Mouse (Mus musculus): Measurements from ENCODE around the gene Fxyd7. TPM values are rescaled to one million over a fixed set of nuclear protein-coding genes. Genes with fewer than 3 reads are reported as not detected.

Gene Fxyd7
- polyA plus RNA-seq (2014; fragmentation: Nextera tagmentation; extraction: Ambion mirVana), result 2.9 and 3.1 TPM in 2 replicates

DNA sequence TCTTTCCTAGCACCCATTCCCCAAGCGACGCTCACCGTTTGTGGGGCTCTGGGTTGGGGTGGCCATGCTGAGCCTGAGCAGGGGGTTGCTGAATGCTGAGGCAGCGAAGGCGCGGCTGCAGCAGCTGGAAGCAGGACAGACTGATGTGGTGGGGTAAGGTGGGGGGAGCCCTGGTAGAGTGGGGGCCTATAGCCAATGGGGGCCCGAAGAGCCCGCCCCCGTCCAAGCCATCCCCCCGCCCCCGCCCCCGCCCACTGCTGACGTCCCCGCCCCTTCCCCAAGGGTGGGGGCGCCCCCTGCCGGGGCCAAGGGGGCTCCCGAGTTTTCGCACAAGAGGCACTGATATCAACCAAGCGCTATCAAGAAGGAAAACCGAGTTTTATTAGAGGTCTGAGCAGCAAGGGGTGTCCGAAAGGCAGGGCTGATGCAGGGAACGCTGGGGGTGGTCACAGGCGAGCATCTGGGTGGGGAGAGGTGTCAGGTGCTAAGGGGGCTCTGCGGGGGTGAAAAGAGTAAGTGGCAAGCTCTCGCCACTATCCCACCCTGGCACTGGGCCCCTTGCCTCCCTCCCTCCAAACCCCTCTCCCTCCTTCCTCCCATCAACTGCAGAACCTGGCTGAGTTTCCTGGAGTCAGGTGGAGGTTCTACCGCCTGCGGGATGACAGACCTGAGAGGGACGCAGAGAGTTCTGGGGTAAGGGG, at the start of gene Fxyd7:
Gene Fxyd7 (minus strand): TSS at position 147 of the 701 bp plus-strand sequence.
- DNase-seq (ENCODE audit: low spot score), result no peak
- Histone ChIP-seq H3K27ac (replicated peaks; ENCODE audit: low read depth, low read length) (no peak within 1 kb of the TSS), H3K4me2 (ENCODE audit: low read depth, severe bottlenecking) (peak within 1 kb of the TSS; percentile 31), H3K36me3 (ENCODE audit: control insufficient read depth, insufficient read depth, low read length) (no peaks in the 10 kb centered on the region), H3K9ac (ENCODE audit: low read length) (no peak within 1 kb of the TSS), H3K27me3 (ENCODE audit: control insufficient read depth, insufficient read depth, low read length) (peaks cover 57% of the 10 kb centered on the region), H3K9me3 (ENCODE audit: control insufficient read depth, low read length) (no peaks in the 10 kb centered on the region), H3K4me1 (ENCODE audit: control insufficient read depth, insufficient read depth, low read length) (peaks cover 27% of the 10 kb centered on the region), H3K4me3 (ENCODE audit: low read depth, low read length) (peak within 1 kb of the TSS; percentile 14; the same call in 1 of the 2 replicates)
- no peak for ATAC-seq (ENCODE audit: insufficient number of reproducible peaks, low FRiP score, low TSS enrichment, low read depth)
- under 1% methylated on average over 27 of the region's 28 CpGs for WGBS

DNA sequence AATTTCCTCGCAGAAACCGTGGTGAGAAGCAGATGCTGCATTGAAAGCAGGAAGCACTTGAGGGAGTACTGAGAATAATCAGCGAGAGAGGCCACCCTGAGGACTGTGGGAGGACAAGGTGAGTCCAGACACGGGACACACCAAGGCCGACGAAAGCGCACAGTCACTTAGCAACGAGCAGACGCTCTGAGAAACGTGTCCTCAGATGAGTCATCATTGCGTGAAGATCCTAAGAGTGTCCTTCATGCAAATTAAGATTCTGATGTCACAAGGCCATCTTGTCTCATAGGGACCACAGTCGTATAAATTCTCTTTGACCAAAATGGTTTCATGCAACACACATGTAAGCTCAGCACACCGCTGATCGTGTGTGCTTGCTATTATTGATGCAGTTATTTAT, 49.5 kb upstream of the Fxyd7 start:
- H3K4me1 ChIP-seq (ENCODE audit: control insufficient read depth, insufficient read depth, low read length), result no peaks in the 10 kb centered on the region
- no peak overlapping the region for H3K27ac ChIP-seq (replicated peaks; ENCODE audit: low read depth, low read length)
- WGBS, result 87% methylated on average over 14 of the region's 14 CpGs
- DNase-seq (ENCODE audit: low spot score) (no peak), ATAC-seq (ENCODE audit: insufficient number of reproducible peaks, low FRiP score, low TSS enrichment, low read depth) (no peak)
- no peak overlapping the region for H3K4me2 ChIP-seq (ENCODE audit: low read depth, severe bottlenecking)
- no peaks in the 10 kb centered on the region for H3K27me3 ChIP-seq (ENCODE audit: control insufficient read depth, insufficient read depth, low read length)
- H3K9me3 ChIP-seq (ENCODE audit: control insufficient read depth, low read length), result no peaks in the 10 kb centered on the region
- no peaks in the 10 kb centered on the region for H3K36me3 ChIP-seq (ENCODE audit: control insufficient read depth, insufficient read depth, low read length)
- H3K9ac ChIP-seq (ENCODE audit: low read length), result no peak overlapping the region
- H3K4me3 ChIP-seq (ENCODE audit: low read depth, low read length), result no peak overlapping the region

DNA sequence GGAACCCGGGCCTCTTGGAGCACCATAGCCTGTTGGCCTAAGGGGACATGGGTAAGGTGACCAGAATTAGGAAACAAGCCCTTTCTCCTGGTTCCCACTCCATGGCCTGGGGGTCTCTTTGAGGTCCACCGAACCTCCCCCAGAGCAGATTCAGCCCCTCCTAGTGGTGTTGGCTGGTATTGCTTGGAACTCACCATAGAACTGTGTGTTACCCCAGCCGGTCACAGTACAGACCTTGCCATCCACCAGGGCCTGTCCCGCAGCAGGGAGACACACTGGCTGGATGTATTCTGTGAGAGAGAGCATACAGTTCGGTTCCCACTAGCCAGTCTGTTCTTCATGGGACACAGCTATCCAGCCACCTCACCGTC, 48.3 kb upstream of the Fxyd7 start:
- Histone ChIP-seq H3K9ac (ENCODE audit: low read length) (no peak overlapping the region), H3K27ac (replicated peaks; ENCODE audit: low read depth, low read length) (no peak overlapping the region), H3K27me3 (ENCODE audit: control insufficient read depth, insufficient read depth, low read length) (no peaks in the 10 kb centered on the region), H3K9me3 (ENCODE audit: control insufficient read depth, low read length) (no peaks in the 10 kb centered on the region), H3K4me2 (ENCODE audit: low read depth, severe bottlenecking) (no peak overlapping the region), H3K36me3 (ENCODE audit: control insufficient read depth, insufficient read depth, low read length) (no peaks in the 10 kb centered on the region), H3K4me1 (ENCODE audit: control insufficient read depth, insufficient read depth, low read length) (no peaks in the 10 kb centered on the region), H3K4me3 (ENCODE audit: low read depth, low read length) (no peak overlapping the region)
- no peak for ATAC-seq (ENCODE audit: insufficient number of reproducible peaks, low FRiP score, low TSS enrichment, low read depth)
- WGBS, result 85% methylated on average over 6 of the region's 6 CpGs
- no peak for DNase-seq (ENCODE audit: low spot score)

DNA sequence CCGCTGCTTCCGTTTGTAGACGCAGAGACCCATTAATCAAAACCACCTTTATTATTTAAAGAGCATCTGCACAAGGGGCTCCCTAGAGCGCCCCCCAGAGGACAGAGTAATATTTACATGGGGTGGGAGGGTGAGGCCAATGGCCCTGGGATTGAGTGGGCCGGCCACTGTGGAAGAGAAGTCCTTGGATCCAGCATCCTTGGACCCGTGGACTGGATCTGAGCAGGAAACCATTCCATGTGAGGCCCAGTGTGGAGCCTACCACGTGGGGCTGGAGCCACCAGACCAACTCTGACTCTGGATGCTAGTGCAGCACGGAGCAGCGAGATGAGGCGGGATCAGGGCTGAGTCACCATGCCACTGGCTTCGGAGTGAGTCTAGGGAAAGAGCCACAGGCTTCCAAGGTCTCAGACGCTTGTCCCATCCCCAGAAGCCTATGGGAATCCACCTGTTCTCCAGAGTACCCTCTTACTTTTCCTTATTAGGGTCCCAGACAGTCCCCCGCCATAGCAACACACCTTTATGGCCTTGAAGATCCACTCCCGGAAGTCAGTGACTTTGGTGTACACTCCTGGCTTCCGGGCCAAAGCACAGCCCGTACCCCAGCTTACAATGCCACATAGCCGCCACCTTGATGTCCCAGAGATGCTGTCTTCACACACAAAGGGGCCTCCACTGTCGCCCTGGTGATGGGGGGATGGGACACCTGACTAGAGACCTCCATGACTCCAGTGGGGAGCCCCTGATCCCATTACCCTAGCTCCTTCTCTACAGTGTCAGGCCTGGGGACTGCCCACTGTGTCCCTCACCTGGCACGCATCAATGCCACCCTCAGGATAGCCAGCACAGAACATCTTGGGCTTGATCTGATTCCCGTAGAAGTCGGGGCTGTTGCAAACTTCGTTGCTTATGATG, 47.7 kb upstream of the Fxyd7 start:
- no peaks in the 10 kb centered on the region for H3K36me3 ChIP-seq (ENCODE audit: control insufficient read depth, insufficient read depth, low read length)
- no peak overlapping the region for H3K27ac ChIP-seq (replicated peaks; ENCODE audit: low read depth, low read length)
- DNase-seq (ENCODE audit: low spot score) (no peak), ATAC-seq (ENCODE audit: insufficient number of reproducible peaks, low FRiP score, low TSS enrichment, low read depth) (no peak)
- H3K4me2 ChIP-seq (ENCODE audit: low read depth, severe bottlenecking), result no peak overlapping the region
- H3K9me3 ChIP-seq (ENCODE audit: control insufficient read depth, low read length), result no peaks in the 10 kb centered on the region
- H3K27me3 ChIP-seq (ENCODE audit: control insufficient read depth, insufficient read depth, low read length), result no peaks in the 10 kb centered on the region
- WGBS, result 80% methylated on average over 22 of the region's 22 CpGs
- no peak overlapping the region for H3K9ac ChIP-seq (ENCODE audit: low read length)
- H3K4me1 ChIP-seq (ENCODE audit: control insufficient read depth, insufficient read depth, low read length), result no peaks in the 10 kb centered on the region
- no peak overlapping the region for H3K4me3 ChIP-seq (ENCODE audit: low read depth, low read length)

DNA sequence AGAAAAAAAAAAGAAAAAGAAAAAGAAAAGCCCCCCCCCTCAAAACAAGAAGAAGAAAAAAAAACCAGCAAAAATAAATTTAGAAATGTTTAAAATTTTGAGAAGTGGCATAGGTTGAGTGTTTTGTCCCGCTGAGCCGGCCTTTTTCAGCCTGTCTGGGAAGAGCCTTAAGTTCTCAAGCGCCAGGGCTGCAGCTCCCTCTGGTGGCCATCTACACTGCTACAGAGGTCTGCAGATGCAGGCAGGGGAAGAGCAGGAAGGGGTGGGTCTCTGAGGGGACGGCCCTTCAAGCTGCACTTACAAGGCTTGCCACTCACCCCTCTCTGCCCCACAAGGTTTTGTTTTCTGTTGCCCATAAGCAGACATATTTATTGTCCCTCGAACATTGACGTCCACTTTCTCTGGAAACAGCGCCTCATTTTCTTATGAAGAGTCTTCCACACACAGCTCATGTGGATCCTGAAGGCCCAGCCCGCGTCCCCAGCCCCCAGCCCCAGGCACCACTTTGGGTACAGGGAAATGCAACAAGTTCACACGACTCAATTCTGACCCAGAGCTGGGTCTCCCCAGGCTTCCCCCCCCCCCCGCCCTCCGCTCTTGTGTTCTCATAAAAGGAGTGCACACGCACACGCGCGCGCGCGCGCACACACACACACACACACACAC, 46.4 kb upstream of the Fxyd7 start:
- 47% methylated on average over 20 of the region's 20 CpGs for WGBS
- H3K27ac ChIP-seq (replicated peaks; ENCODE audit: low read depth, low read length), result no peak overlapping the region
- peak; percentile 91 for ATAC-seq (ENCODE audit: insufficient number of reproducible peaks, low FRiP score, low TSS enrichment, low read depth)

DNA sequence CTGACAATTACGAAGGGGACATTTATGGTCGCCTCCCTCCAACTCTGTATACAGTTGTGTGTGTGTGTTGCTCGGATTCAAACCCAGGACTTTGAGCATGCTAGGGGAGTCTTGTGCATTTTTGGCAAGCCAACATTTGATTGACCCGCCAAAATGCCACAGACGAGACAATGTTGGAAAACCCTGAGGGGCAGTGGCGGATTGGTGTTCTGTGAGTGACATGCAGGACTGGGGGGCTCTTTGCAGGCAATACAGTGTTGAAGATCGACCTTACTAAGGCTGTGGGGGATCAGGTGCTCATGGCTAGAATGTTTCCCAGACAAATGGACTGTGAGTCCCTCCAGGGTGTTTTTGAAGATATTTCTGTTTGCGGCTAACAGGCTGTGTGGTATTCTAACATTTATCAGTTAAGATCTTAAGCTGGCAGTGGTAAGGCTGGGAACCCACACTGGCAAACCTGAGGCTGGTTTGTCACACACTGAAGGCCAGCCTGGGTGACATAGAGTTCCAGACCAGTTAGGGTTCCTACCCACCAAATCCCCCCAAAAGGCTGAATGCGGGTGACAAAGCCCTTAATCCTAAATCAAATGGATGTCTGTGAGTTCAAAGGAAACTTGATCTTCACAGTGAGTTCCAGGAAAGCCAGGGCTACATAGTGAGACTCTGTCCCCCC, 45.8 kb upstream of the Fxyd7 start:
- Histone ChIP-seq H3K27me3 (ENCODE audit: control insufficient read depth, insufficient read depth, low read length) (no peaks in the 10 kb centered on the region), H3K9me3 (ENCODE audit: control insufficient read depth, low read length) (no peaks in the 10 kb centered on the region), H3K27ac (replicated peaks; ENCODE audit: low read depth, low read length) (no peak overlapping the region), H3K9ac (ENCODE audit: low read length) (no peak overlapping the region), H3K36me3 (ENCODE audit: control insufficient read depth, insufficient read depth, low read length) (no peaks in the 10 kb centered on the region), H3K4me1 (ENCODE audit: control insufficient read depth, insufficient read depth, low read length) (no peaks in the 10 kb centered on the region), H3K4me3 (ENCODE audit: low read depth, low read length) (no peak overlapping the region), H3K4me2 (ENCODE audit: low read depth, severe bottlenecking) (no peak overlapping the region)
- ATAC-seq (ENCODE audit: insufficient number of reproducible peaks, low FRiP score, low TSS enrichment, low read depth) (no peak), DNase-seq (ENCODE audit: low spot score) (no peak)
- 75% methylated on average over 9 of the region's 9 CpGs for WGBS

More for the DNA sequence above, 46.4 kb upstream of the Fxyd7 start:
- Histone ChIP-seq H3K9ac (ENCODE audit: low read length) (no peak overlapping the region), H3K4me1 (ENCODE audit: control insufficient read depth, insufficient read depth, low read length) (no peaks in the 10 kb centered on the region), H3K4me2 (ENCODE audit: low read depth, severe bottlenecking) (peak overlapping the region; percentile 20), H3K36me3 (ENCODE audit: control insufficient read depth, insufficient read depth, low read length) (no peaks in the 10 kb centered on the region), H3K27me3 (ENCODE audit: control insufficient read depth, insufficient read depth, low read length) (no peaks in the 10 kb centered on the region), H3K9me3 (ENCODE audit: control insufficient read depth, low read length) (no peaks in the 10 kb centered on the region), H3K4me3 (ENCODE audit: low read depth, low read length) (no peak overlapping the region)
- DNase-seq (ENCODE audit: low spot score), result peak; percentile 94

DNA sequence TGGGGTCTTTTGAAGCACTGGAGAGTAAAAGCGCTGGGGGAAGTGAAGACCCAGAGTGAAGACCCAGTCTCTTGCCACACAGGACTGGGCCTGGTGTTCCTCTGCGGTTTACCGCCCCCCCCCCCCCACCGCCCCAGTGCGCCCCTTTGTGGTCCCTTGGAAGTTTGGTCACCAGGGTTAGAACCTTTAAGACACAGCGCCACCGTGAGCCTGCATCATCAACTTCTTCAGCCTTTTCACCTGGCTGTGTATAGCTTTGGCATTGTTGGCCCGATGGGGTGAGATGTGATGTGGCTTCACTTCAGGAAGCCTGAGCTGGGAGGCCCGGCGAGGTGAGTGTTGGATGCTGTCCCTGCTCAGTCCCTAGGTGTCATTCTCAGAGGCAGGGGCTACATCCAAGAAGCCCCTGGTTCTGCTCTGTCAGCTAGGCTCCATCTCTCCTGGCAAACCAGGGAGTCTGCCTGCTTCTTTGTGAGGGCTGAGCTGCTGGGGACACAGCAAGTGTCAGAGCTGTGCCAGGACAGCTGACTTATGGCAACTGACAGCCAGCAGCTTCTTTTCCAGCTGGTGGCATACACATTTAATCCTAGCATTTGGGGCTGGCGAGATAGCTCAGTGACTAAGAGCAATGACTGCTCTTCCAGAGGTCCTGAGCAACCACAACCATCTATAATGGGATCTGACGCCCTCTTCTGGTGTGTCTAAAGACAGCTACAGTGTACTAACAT, 43.7 kb upstream of the Fxyd7 start:
- Histone ChIP-seq H3K9me3 (ENCODE audit: control insufficient read depth, low read length) (no peaks in the 10 kb centered on the region), H3K36me3 (ENCODE audit: control insufficient read depth, insufficient read depth, low read length) (no peaks in the 10 kb centered on the region), H3K9ac (ENCODE audit: low read length) (no peak overlapping the region), H3K4me3 (ENCODE audit: low read depth, low read length) (no peak overlapping the region), H3K27me3 (ENCODE audit: control insufficient read depth, insufficient read depth, low read length) (no peaks in the 10 kb centered on the region), H3K4me2 (ENCODE audit: low read depth, severe bottlenecking) (no peak overlapping the region), H3K27ac (replicated peaks; ENCODE audit: low read depth, low read length) (no peak overlapping the region), H3K4me1 (ENCODE audit: control insufficient read depth, insufficient read depth, low read length) (no peaks in the 10 kb centered on the region)
- WGBS, result 22% methylated on average over 12 of the region's 12 CpGs
- DNase-seq (ENCODE audit: low spot score) (no peak), ATAC-seq (ENCODE audit: insufficient number of reproducible peaks, low FRiP score, low TSS enrichment, low read depth) (no peak)
